Mouse (Mus musculus): ENCODE measurements around the gene Siah1a. TPM values are rescaled to one million over a fixed set of nuclear protein-coding genes. Genes with fewer than 3 reads are reported as not detected.

Gene Siah1a
- 21.2 and 34.1 TPM in 2 replicates for polyA plus RNA-seq (2012; rRNA removed; ENCODE audit: low replicate concordance)

DNA sequence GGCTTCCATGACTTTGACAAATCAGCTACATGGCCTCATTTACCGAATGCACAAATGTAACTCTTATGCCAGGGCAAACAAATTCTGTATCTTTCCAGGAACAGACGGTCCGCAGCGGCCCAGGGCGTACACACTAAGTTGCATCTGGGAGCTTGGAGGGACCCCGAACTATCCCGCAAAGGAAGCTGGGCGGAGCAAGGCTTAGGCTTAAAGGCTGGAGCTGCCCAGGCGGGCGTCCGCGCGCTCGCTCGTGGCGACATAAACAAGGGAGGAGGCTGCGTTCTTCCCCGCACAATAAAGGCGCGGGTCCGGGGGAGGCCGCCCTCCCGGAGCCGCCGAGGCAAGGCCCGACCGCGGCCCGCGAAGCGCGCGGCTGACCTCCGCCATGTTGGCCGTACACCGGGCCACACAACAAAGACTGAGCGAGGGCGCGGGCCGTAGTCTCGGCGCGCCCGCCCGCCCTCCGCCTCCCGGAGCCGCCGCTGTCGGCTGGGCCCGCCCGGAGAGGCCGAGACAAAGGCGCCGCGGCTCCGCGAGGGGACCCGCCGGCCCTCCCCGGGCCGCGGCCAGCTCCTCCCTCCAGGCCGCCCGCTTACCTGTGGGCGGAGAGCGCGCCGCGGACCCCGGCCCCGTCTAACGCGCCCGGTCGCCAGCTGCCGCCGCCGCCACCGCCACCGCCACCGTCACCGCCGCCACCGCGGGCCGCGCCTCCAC is at the start of gene Siah1a, which contains the start of gene Gm10638:
Siah1a (minus strand) TSS at position 714 of the 714 bp plus-strand sequence.
Gm10638 (plus strand) TSS at position 479 of the 714 bp plus-strand sequence.

Other genes with a start within 250 kb of the Siah1a start
- gene Abcc12, start 165.2 kb downstream of the Siah1a start, polyA plus RNA-seq (2012; rRNA removed; ENCODE audit: low replicate concordance), result 0.09 and 0.27 TPM in 2 replicates
- 88.3 and 139 TPM in 2 replicates for gene Lonp2, start 121.9 kb downstream of the Siah1a start, polyA plus RNA-seq (2012; rRNA removed; ENCODE audit: low replicate concordance)
- gene Gm10638, start 235 bp downstream of the Siah1a start, polyA plus RNA-seq (2012; rRNA removed; ENCODE audit: low replicate concordance), result 2.2 and 7.3 TPM in 2 replicates
- gene N4bp1, start 139.3 kb upstream of the Siah1a start, polyA plus RNA-seq (2012; rRNA removed; ENCODE audit: low replicate concordance), result 9.1 and 17.0 TPM in 2 replicates